ENCODE assay signal across 8 mouse cellular contexts in the genomic region with DNA sequence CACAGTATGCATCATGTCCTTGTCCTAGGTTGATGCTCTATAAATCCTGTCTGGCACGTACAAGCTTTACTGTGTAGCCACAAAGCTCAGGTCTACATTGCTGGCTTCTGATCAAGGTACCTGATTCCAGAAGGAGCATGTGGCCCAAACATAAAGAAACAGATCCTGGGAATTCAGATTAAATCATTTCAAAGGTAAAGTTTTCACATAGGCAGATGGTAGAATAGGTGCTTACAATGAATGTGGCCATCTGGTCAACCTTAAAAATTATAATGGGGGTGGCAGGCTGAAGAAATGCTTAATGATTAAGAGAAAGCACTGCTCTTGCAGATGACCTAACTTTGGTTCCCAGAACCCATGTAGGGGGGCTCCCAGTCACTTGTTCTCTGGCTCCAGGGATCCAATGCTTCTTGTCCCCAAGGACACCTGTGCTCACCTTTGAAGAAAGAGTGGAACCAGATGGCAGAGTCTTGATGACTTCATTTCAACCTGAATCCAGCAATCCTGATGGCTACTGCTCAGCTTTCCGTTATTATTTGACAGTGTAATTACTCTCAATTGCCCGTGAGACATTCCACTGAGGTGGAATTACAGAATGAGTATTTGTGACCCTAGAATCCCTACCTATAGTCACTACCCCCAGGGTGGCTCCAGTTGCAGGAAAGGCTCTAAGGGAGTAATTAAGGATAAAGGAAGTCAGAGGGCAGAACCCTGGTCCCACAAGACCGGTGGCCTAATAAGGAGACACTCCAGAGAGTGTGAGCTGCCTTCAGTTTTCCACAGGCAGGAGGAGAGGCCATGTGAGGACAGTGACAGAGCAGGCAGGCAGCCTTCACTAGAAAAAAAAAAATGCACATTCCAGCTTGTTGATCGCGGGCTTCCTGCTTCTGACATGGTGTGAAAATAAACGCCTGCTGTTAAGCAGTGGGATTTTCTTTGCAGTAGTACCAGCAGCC.
A peak's percentile ranks its signal among the peaks of the same experiment; 100 is the strongest.
DNase-seq lines count a peak whose midpoint lies in the region; ATAC-seq lines count a peak whose summit lies in the region.

No protein-coding gene starts in this region.

- no peak for ATAC-seq in megakaryocyte progenitor cell, adult 5-6 weeks (replicated peaks; ENCODE audit: poor library complexity)

- peak; percentile 36 for DNase-seq in adrenal gland, postnatal 14 days
- no peak for DNase-seq in adrenal gland, adult 8-10 months
- DNase-seq in right cerebral cortex, adult 18-20 months: peak; percentile 37
- no peak for DNase-seq in right cerebral cortex, postnatal 4 days
- peak; percentile 56 to 60 for DNase-seq in heart, adult 9 months (ENCODE audit: low spot score in 2 of 2)
- peak; percentile 32 to 58 for DNase-seq in layer of hippocampus, postnatal 14 days (ENCODE audit: low spot score in 2 of 2)
- no peak for DNase-seq in gastrocnemius, postnatal 25 days

Comparison
In these comparisons a context has a peak if more than half of its experiments do, and no peak if none do; other contexts are left out.
1. DNase-seq: peak in adrenal gland, postnatal 14 days (single experiment), right cerebral cortex, adult 18-20 months (single experiment), heart, adult 9 months (2 of 2) and layer of hippocampus, postnatal 14 days (2 of 2); none in adrenal gland, adult 8-10 months (single experiment), right cerebral cortex, postnatal 4 days (single experiment) and gastrocnemius, postnatal 25 days (single experiment).